Mouse (Mus musculus) left cerebral cortex, adult 18-20 months (tissue): ENCODE results near the gene Slc47a2. TPM values are rescaled to one million over a fixed set of nuclear protein-coding genes. Genes with fewer than 3 reads are reported as not detected.

Source experiments
- total RNA-seq, 2 experiments: library from RNA; stranded (reverse); gene quantifications; 2 replicates each; pipeline ENCODE4 v1.2.3; 2021

The Slc47a2 gene
- total RNA-seq, 2 experiments from 2014 or later = 0.14 to 0.59 TPM

Other genes with a start within 250 kb of the Slc47a2 start
- gene Tnfrsf13b, start 216.1 kb downstream of the Slc47a2 start, total RNA-seq = under 1 TPM; 0.52 to 1.00 TPM
- gene Usp22, start 167.8 kb downstream of the Slc47a2 start, total RNA-seq = 100 to 1,000 TPM; 195 to 215 TPM
- 1 to 10 TPM; 2.9 to 3.2 TPM for gene Aldh3a1, start 135.3 kb downstream of the Slc47a2 start, total RNA-seq
- 10 to 100 TPM; 50.8 to 54.9 TPM for gene Aldh3a2, start 75.4 kb downstream of the Slc47a2 start, total RNA-seq
- 1 to 10 TPM; 1.1 to 3.1 TPM for gene Slc47a1, start 35.5 kb upstream of the Slc47a2 start, total RNA-seq
- gene Rnf112, start 111.3 kb upstream of the Slc47a2 start, total RNA-seq = 100 to 1,000 TPM; 257 to 300 TPM
- 1 to 10 TPM; 2.6 to 3.3 TPM for gene Mfap4, start 142.6 kb upstream of the Slc47a2 start, total RNA-seq
- 10 to 100 TPM; 22.9 to 23.9 TPM for gene Mapk7, start 151.5 kb upstream of the Slc47a2 start, total RNA-seq
- gene B9d1, start 162.3 kb upstream of the Slc47a2 start, total RNA-seq = 10 to 100 TPM; 43.4 to 43.8 TPM
- 100 to 1,000 TPM; 116 to 128 TPM for gene Epn2, start 236.8 kb upstream of the Slc47a2 start, total RNA-seq